Mouse (Mus musculus) central nervous system, embryonic 11.5 days (tissue): ENCODE measurements around the gene Actl7b. TPM values are rescaled to one million over a fixed set of nuclear protein-coding genes. Genes with fewer than 3 reads are reported as not detected.

Experiments used
- polyA plus RNA-seq: library from polyadenylated mRNA; depleted of rRNA; stranded (reverse); fragments of >200 nt; gene quantifications from 2 replicates; pipeline ENCODE4 v1.2.3, GENCODE M21; 2012; rRNA removed

The Actl7b gene
- polyA plus RNA-seq: 0.16 and 0.22 TPM in 2 replicates

GRCm38 (mm10) chr4:56741041-56741493 is at the start of gene Actl7b:
TSS of gene Actl7b (minus strand) at chr4:56741443.

GRCm38 (mm10) chr4:56743363-56744195 is 2.3 kb upstream of the Actl7b start, which contains the start of gene Actl7a:
TSS of gene Actl7a (plus strand) at chr4:56743413.

GRCm38 (mm10) chr4:56740020-56740485 is 1.2 kb downstream of the Actl7b start, which contains the start of gene Gm26657:
TSS of gene Gm26657 (plus strand) at chr4:56740070.

Other genes with a start within 250 kb of the Actl7b start
- not detected in 2 replicates for gene Gm26657, start 1.4 kb downstream of the Actl7b start, polyA plus RNA-seq
- gene Actl7a, start 2.0 kb upstream of the Actl7b start, polyA plus RNA-seq: not detected in 2 replicates
- gene Elp1, start 60.9 kb upstream of the Actl7b start, polyA plus RNA-seq: 45.9 and 80.3 TPM in 2 replicates
- 6.8 and 14.0 TPM in 2 replicates for gene Fam206a, start 60.9 kb upstream of the Actl7b start, polyA plus RNA-seq
- 29.0 and 40.9 TPM in 2 replicates for gene Ctnnal1, start 123.7 kb upstream of the Actl7b start, polyA plus RNA-seq
- 6.9 and 11.9 TPM in 2 replicates for gene Tmem245, start 206.0 kb upstream of the Actl7b start, polyA plus RNA-seq
- gene Frrs1l, start 248.9 kb upstream of the Actl7b start, polyA plus RNA-seq: 2.1 and 3.1 TPM in 2 replicates